Mouse (Mus musculus): ENCODE data around the gene Clec4g. TPM values are rescaled to one million over a fixed set of nuclear protein-coding genes. Genes with fewer than 3 reads are reported as not detected.

Clec4g gene
- total RNA-seq (2023): not detected

GRCm38 (mm10) chr8:3720551-3720950, at the start of gene Clec4g:
Gene Clec4g, minus strand, starts transcription at chr8:3720651.

GRCm38 (mm10) chr8:3748761-3749160, 28.3 kb upstream of the Clec4g start, which contains the start of gene Cd209a:
Gene Cd209a, minus strand, starts transcription at chr8:3748984.

GRCm38 (mm10) chr8:3694121-3694520, 26.3 kb downstream of the Clec4g start, which contains the start of gene Fcer2a:
Gene Fcer2a, minus strand, starts transcription at chr8:3694175.

GRCm38 (mm10) chr8:3676131-3676992, 44.1 kb downstream of the Clec4g start, which contains the start of gene Trappc5:
Gene Trappc5, plus strand, starts transcription at chr8:3676299.

DNA sequence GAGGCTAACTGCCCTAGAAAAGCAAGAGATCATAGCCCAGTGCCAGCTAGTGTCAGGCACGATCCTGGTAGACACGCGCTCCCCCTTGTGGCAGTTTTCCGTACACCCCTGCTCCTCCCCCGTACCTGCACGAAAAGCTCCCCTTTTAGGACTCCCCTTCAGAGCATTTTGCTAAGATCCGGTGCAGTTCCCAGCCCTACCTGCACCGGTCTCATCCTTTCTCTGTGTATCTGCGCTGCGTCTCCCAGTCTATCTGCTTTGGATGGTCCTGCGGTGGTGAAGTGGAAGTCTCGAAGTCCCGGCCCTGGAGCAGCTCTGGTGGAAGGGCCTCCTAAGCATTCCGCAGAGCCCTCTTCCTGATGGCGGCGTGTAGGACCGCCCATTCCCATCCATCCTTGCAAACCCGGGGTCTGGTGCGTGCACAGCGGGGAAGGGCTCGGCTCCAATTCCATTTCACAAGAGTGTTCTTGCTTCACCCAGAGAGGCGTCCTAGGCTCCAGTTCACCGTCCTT, 48.4 kb downstream of the Clec4g start, which contains the start of gene Fcor:
Gene Fcor (minus strand): TSS at position 383 of the 512 bp plus-strand sequence.

GRCm38 (mm10) chr8:3665507-3665906, 54.9 kb downstream of the Clec4g start, which contains the start of gene Mcemp1:
Gene Mcemp1, plus strand, starts transcription at chr8:3665754.

Other genes with a start within 250 kb of the Clec4g start
- under 1 TPM; 0.22 to 0.26 TPM for gene Tex45, start 249.8 kb downstream of the Clec4g start, total RNA-seq (2023)
- 1 to 10 TPM; 5.0 to 5.5 TPM for gene Zfp358, start 227.5 kb downstream of the Clec4g start, total RNA-seq (2023)
- gene Mcoln1, start 220.2 kb downstream of the Clec4g start, total RNA-seq (2023): 10 to 100 TPM; 27.1 to 36.8 TPM
- 10 to 100 TPM; 28.1 to 30.0 TPM for gene Pnpla6, start 205.3 kb downstream of the Clec4g start, total RNA-seq (2023)
- gene C330021F23Rik, start 152.7 kb downstream of the Clec4g start, total RNA-seq (2023): not detected
- gene Camsap3, start 133.4 kb downstream of the Clec4g start, total RNA-seq (2023): under 1 TPM; 0.11 to 0.68 TPM
- gene Xab2, start 99.3 kb downstream of the Clec4g start, total RNA-seq (2023): 10 to 100 TPM; 38.0 to 40.5 TPM
- gene Pet100, start 99.1 kb downstream of the Clec4g start, total RNA-seq (2023): 100 to 1,000 TPM; 104 to 110 TPM
- not detected for gene Pcp2, start 95.1 kb downstream of the Clec4g start, total RNA-seq (2023)
- gene Stxbp2, start 89.7 kb downstream of the Clec4g start, total RNA-seq (2023): 100 to 1,000 TPM; 304 to 323 TPM
- gene Retn, start 64.9 kb downstream of the Clec4g start, total RNA-seq (2023): 1 to 10 TPM; 1.6 to 1.7 TPM
- 100 to 1,000 TPM; 317 to 329 TPM for gene Mcemp1, start 54.9 kb downstream of the Clec4g start, total RNA-seq (2023)
- gene Fcor, start 48.3 kb downstream of the Clec4g start, total RNA-seq (2023): 1 to 10 TPM; 5.6 to 5.8 TPM
- gene Trappc5, start 44.4 kb downstream of the Clec4g start, total RNA-seq (2023): 10 to 100 TPM; 11.7 to 14.0 TPM
- under 1 TPM; 0.29 to 0.70 TPM for gene Fcer2a, start 26.5 kb downstream of the Clec4g start, total RNA-seq (2023)
- 1 to 10 TPM; 6.7 to 7.7 TPM for gene Cd209a, start 28.3 kb upstream of the Clec4g start, total RNA-seq (2023)
- not detected for gene Cd209e, start 133.7 kb upstream of the Clec4g start, total RNA-seq (2023)
- under 1 TPM in 1 of 2 experiments, not detected in 1; 0.39 TPM for gene Cd209d, start 157.9 kb upstream of the Clec4g start, total RNA-seq (2023)
- not detected for gene Cd209b, start 206.2 kb upstream of the Clec4g start, total RNA-seq (2023)
- gene Cd209c, start 234.1 kb upstream of the Clec4g start, total RNA-seq (2023): under 1 TPM; 0.44 to 0.79 TPM